Mouse (Mus musculus): Measurements from ENCODE around the gene Acta2.

DNA sequence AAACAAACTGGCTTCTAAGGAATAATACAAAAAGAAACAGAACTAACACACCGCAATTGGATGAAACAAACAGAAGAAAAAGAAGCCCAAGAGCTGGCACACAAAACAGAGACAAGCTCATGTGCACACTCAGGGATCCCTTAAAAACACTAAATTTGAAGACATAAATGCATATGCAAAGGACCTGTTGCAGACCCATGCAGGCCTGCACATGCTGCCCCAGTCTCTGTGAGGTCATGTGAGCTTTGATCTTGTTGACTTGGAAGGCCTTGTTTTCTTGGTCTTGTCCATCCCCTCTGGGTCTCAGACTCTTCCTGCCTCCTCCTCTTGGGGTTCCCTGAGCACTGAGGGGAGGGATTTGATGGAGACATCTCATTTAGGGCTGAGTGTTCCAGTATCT lies 33.3 kb upstream of the Acta2 start:
- TF ChIP-seq CTCF (IDR thresholded peaks at IDR 0.05; ENCODE audit: extremely low read depth, insufficient read length, insufficient replicate concordance, low read depth, low read length) (no peak), POLR2A (IDR thresholded peaks at IDR 0.05; ENCODE audit: low read depth, low read length) (no peak)
